Mouse (Mus musculus): Measurements from ENCODE around the gene Foxd1. TPM values are rescaled to one million over a fixed set of nuclear protein-coding genes. Genes with fewer than 3 reads are reported as not detected.

Gene Foxd1
- total RNA-seq, 2 experiments from 2014 or later: 0.05 TPM; not detected in 1

DNA sequence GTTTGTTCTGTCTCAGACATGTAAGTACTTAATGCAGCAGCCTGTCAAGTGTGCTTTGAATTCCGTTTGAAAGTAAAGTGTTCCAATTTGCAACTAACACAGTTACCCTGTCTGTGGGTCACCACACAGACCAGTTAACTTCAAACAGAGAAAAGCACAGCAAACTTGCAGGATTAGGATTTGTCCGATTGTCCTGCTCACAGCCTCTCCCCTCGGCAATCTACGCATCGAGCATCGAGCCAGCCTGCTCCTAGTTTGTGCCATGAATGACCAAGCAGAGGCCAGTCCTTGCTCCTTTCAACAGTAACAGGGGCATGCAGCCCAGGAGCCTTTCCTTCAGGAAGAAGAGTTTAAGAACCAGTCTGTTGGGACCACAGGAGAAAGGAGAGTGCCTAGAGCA, 15.0 kb downstream of the Foxd1 start:
- TF ChIP-seq CTCF (IDR thresholded peaks at IDR 0.05): no peak
- intact Hi-C loops (cut with DNase I): no loop called here
- Histone ChIP-seq H3K27ac (no peak overlapping the region), H3K4me3 (no peak overlapping the region)
- DNase-seq: no peak

- TF ChIP-seq CTCF (IDR thresholded peaks at IDR 0.05): no peak
- no peak overlapping the region for H3K27ac ChIP-seq
- intact Hi-C loops (cut with DNase I): no loop called here
- DNase-seq: no peak
- H3K4me3 ChIP-seq: no peak overlapping the region
Observed at GRCm38 (mm10) chr13:98374560-98374959, 20.5 kb downstream of the Foxd1 start.

- intact Hi-C loops (cut with DNase I): no loop called here
- DNase-seq: no peak
- no peak overlapping the region for H3K4me3 ChIP-seq
- H3K27ac ChIP-seq: no peak overlapping the region
- TF ChIP-seq CTCF (IDR thresholded peaks at IDR 0.05): no peak
Observed at GRCm38 (mm10) chr13:98374979-98375378, 20.9 kb downstream of the Foxd1 start.

- intact Hi-C loops (cut with DNase I): no loop called here
- Histone ChIP-seq H3K4me3 (no peak overlapping the region), H3K27ac (no peak overlapping the region)
- no peak for TF ChIP-seq CTCF (IDR thresholded peaks at IDR 0.05)
- no peak for DNase-seq
Observed at GRCm38 (mm10) chr13:98377746-98378145, 23.7 kb downstream of the Foxd1 start.

- intact Hi-C loops (cut with DNase I): no loop called here
- no peak for DNase-seq
- no peak for TF ChIP-seq CTCF (IDR thresholded peaks at IDR 0.05)
- H3K4me3 ChIP-seq: no peak overlapping the region
- H3K27ac ChIP-seq: no peak overlapping the region
Observed at GRCm38 (mm10) chr13:98382751-98383150, 28.7 kb downstream of the Foxd1 start.

DNA sequence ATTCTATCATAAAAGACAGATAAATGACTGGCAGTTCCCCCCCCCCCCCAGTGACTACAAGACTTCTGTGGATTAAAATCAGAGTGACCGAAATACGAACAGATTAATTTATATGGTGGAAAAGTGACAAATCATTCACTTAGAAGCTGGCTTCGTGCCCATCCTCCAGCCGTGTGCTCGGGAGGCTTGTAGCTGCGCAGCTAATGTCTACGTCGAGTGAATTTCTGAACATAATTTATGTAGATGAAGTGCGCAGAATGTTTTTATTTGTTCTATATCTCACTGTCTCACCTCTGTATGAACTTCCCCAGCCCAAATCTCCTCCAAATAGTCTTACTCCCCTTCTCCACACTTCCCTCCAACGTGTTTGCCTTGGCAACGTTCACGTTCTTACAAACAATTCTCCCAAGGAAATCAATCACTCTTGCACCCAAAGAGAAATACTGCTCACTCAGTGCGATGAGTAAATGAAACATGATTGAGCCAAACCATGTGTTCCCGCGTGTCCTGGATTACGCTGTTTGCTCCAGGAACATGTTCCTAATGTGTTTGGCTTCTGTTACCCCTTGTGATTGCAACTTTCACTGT, 30.0 kb downstream of the Foxd1 start:
- no peak overlapping the region for H3K4me3 ChIP-seq
- intact Hi-C loops (cut with DNase I): no loop called here
- no peak for TF ChIP-seq CTCF (IDR thresholded peaks at IDR 0.05)
- no peak overlapping the region for H3K27ac ChIP-seq
- no peak for DNase-seq

GRCm38 (mm10) chr13:98385877-98386276, 31.8 kb downstream of the Foxd1 start:
- no peak for TF ChIP-seq CTCF (IDR thresholded peaks at IDR 0.05)
- no peak overlapping the region for H3K27ac ChIP-seq
- intact Hi-C loops (cut with DNase I): no loop called here
- no peak overlapping the region for H3K4me3 ChIP-seq
- DNase-seq: no peak

DNA sequence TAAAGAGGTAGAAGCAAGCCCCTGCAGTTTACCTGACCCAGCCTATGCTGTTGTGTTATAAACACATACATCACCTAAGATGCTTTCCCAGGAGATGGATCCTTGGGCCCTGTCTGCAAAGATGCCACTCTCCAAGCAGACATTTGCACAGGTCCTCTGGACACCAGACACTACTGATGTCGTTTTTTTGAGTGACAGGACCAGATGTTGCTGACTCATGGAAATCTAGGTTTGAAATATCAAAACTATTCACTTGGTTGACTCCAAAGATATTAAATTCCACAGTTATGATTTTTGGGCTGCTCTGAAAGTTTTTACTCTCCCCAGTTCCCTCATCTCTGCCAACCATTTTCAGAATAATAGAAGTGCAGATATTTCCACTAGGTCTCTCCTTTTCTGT, 35.0 kb downstream of the Foxd1 start:
- no peak for DNase-seq
- no peak for TF ChIP-seq CTCF (IDR thresholded peaks at IDR 0.05)
- no peak overlapping the region for H3K27ac ChIP-seq
- H3K4me3 ChIP-seq: no peak overlapping the region
- intact Hi-C loops (cut with DNase I): no loop called here

GRCm38 (mm10) chr13:98390363-98390762, 36.3 kb downstream of the Foxd1 start:
- Histone ChIP-seq H3K4me3 (peak overlapping the region; percentile 67), H3K27ac (no peak overlapping the region)
- no peak for DNase-seq
- no peak for TF ChIP-seq CTCF (IDR thresholded peaks at IDR 0.05)
- intact Hi-C loops (cut with DNase I): no loop called here

GRCm38 (mm10) chr13:98390771-98391634, 37.0 kb downstream of the Foxd1 start:
- intact Hi-C loops (cut with DNase I): no loop called here
- DNase-seq: peak; percentile 30
- no peak for TF ChIP-seq CTCF (IDR thresholded peaks at IDR 0.05)
- Histone ChIP-seq H3K4me3 (peak overlapping the region; percentile 67), H3K27ac (no peak overlapping the region)

GRCm38 (mm10) chr13:98391635-98391990, 37.6 kb downstream of the Foxd1 start:
- Histone ChIP-seq H3K4me3 (peak overlapping the region; percentile 67), H3K27ac (no peak overlapping the region)
- intact Hi-C loops (cut with DNase I): no loop called here
- no peak for DNase-seq
- no peak for TF ChIP-seq CTCF (IDR thresholded peaks at IDR 0.05)

GRCm38 (mm10) chr13:98392031-98392430, 38.0 kb downstream of the Foxd1 start:
- Histone ChIP-seq H3K27ac (no peak overlapping the region), H3K4me3 (no peak overlapping the region)
- TF ChIP-seq CTCF (IDR thresholded peaks at IDR 0.05): no peak
- no peak for DNase-seq
- intact Hi-C loops (cut with DNase I): no loop called here

GRCm38 (mm10) chr13:98393356-98394070, 39.5 kb downstream of the Foxd1 start:
- intact Hi-C loops (cut with DNase I): no loop called here
- peak; percentile 20 for DNase-seq

More at GRCm38 (mm10) chr13:98393356-98394070, 39.5 kb downstream of the Foxd1 start:
- Histone ChIP-seq H3K4me3 (no peak overlapping the region), H3K27ac (no peak overlapping the region)
- TF ChIP-seq CTCF (IDR thresholded peaks at IDR 0.05): no peak

Other genes with a start within 250 kb of the Foxd1 start
- gene Arhgef28, start 147.8 kb upstream of the Foxd1 start, total RNA-seq (2021): 1 to 10 TPM; 2.8 to 3.3 TPM
- gene Utp15, start 91.2 kb upstream of the Foxd1 start, total RNA-seq (2021): 1 to 10 TPM; 4.0 to 5.4 TPM
- gene Ankra2, start 91.2 kb upstream of the Foxd1 start, total RNA-seq (2021): 10 to 100 TPM; 14.1 to 17.0 TPM
- not detected for gene Gm21976, start 74.4 kb upstream of the Foxd1 start, total RNA-seq (2021)
- gene Btf3, start 37.2 kb upstream of the Foxd1 start, total RNA-seq (2021): 100 to 1,000 TPM; 221 to 236 TPM
- not detected for gene Gm10320, start 137.8 kb downstream of the Foxd1 start, total RNA-seq (2021)